Mouse (Mus musculus) heart, embryonic 16.5 days (tissue): ENCODE measurements around the gene Ctbp1. TPM values are rescaled to one million over a fixed set of nuclear protein-coding genes. Genes with fewer than 3 reads are reported as not detected.
A peak's percentile ranks its signal among the peaks of the same experiment; 100 is the strongest.

Experiments
- ATAC-seq: fragments of 200-750 bp; cut with Nextera tagmentation; replicated peaks from 2 replicates; pipeline ENCODE4 v1.8.0; 2017; ENCODE audit warnings: moderate number of reproducible peaks; ENCODE audit not compliant: insufficient read depth, low FRiP score; ENCODE audit errors: extremely low read depth
- H3K27ac ChIP-seq: fragments of 300-500 bp; sonication (generic); 2 replicates; pipeline ENCODE4 v1.5.1; 2014; ENCODE audit warnings: mild to moderate bottlenecking, low read length, control low read depth, moderate library complexity
- H3K27me3 ChIP-seq: fragments of 300-500 bp; sonication (generic); 2 replicates; pipeline ENCODE4 v1.6.1; 2014; ENCODE audit warnings: low read length, mixed read lengths; ENCODE audit not compliant: control insufficient read depth, insufficient read depth
- H3K36me3 ChIP-seq: fragments of 300-500 bp; sonication (generic); 2 replicates; pipeline ENCODE4 v1.6.1; 2014; ENCODE audit not compliant: control insufficient read depth, insufficient read depth
- H3K4me1 ChIP-seq: fragments of 300-500 bp; sonication (generic); 2 replicates; pipeline ENCODE4 v1.6.1; 2014; ENCODE audit warnings: low read length, mixed read lengths; ENCODE audit not compliant: control insufficient read depth, insufficient read depth
- H3K4me2 ChIP-seq: fragments of 300-500 bp; sonication (generic); 2 replicates; pipeline ENCODE4 v1.6.1; 2014; ENCODE audit warnings: low read depth, mild to moderate bottlenecking, control low read depth, low read length
- H3K4me3 ChIP-seq: fragments of 300-500 bp; sonication (generic); 2 replicates; pipeline ENCODE4 v1.5.1; 2014; ENCODE audit warnings: mild to moderate bottlenecking, control low read depth, low read length
- H3K9ac ChIP-seq: fragments of 300-500 bp; sonication (generic); 2 replicates; pipeline ENCODE4 v1.6.1; 2014; ENCODE audit warnings: low read length, control low read depth
- H3K9me3 ChIP-seq: fragments of 300-500 bp; sonication (generic); replicated peaks from 2 replicates; pipeline ENCODE4 v1.6.1; 2016; ENCODE audit warnings: low read length; ENCODE audit not compliant: control insufficient read depth
- WGBS: fragments of 180-500 bp; shearing (Covaris S2); extraction: QIAGEN DNeasy Blood & Tissue Kit; methylation state at CpG from one replicate; pipeline ENCODE4 v1.1.7; 2014; 5-methylcytosine and 5-hydroxymethylcytosine counted together
- polyA plus RNA-seq: library from polyadenylated mRNA; unstranded; fragments of >200 nt; fragmentation: Nextera tagmentation; extraction: Ambion mirVana; gene quantifications from 2 replicates; pipeline ENCODE4 v1.2.1, GENCODE M21; 2015

Gene Ctbp1
- polyA plus RNA-seq, 1 experiment from 2014 or later, result 228 TPM

DNA sequence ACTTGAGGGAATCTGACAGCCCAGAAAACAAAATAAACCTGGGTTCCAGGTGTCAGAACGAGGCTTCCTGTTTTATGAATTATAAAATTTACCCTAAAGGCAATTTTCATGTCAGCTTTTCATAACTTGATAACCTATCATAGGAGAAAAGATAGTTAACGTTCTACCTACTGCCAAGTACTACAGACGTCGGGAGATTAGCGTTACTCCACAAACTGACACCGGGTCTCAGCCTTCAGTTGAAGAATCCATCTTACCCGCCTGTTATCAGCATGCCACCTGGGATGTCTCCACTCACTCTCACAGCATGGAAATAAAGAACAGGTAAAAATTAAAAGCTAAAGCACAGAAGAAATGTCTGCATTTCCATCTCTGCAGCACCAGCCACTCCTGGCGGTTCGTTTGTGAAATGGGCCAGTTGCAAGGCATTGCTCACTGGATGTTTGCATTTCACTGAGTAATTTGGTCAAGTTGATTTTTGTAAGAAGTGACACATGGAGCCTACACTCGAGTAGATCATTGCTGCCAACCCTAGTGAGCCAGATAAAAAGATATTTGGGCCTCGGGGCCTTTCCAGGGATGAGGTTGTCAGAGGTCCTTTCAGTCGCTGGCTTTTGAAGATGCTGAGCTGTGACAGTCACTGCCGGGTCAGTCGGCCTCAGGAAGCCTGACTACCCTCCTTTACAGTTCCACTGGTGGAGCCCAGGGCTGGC is 66.1 kb downstream of the Ctbp1 start:
- Histone ChIP-seq H3K4me3 (no peak overlapping the region), H3K4me1 (no peaks in the 10 kb centered on the region), H3K27ac (no peak overlapping the region), H3K27me3 (no peaks in the 10 kb centered on the region), H3K9me3 (no peaks in the 10 kb centered on the region), H3K36me3 (no peaks in the 10 kb centered on the region), H3K4me2 (no peak overlapping the region), H3K9ac (no peak overlapping the region)
- WGBS, result 52% methylated on average over 14 of the region's 14 CpGs
- no peak for ATAC-seq

DNA sequence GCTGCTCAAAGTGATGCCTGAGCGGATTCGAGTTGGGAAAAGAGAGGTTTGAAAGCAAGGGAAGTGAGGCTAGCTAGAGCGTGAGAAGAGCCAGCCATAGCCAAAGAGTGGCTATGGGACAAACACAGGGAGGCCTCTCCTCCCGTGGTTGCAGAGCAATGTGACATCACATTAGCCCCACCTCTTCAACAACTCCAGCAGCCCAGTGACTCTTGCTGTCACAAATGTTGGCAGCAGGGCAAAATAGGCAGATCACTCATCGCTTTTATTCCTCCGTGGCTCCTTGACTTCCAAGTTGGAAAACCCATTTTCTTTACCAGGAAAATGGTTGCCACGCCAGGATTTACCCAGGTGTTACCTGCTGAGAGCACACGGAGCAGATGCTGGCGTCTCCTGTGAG is 67.7 kb downstream of the Ctbp1 start:
- Histone ChIP-seq H3K27ac (no peak overlapping the region), H3K4me1 (no peaks in the 10 kb centered on the region), H3K27me3 (no peaks in the 10 kb centered on the region), H3K4me2 (no peak overlapping the region), H3K9me3 (no peaks in the 10 kb centered on the region), H3K9ac (no peak overlapping the region), H3K36me3 (no peaks in the 10 kb centered on the region), H3K4me3 (no peak overlapping the region)
- 49% methylated on average over 9 of the region's 9 CpGs for WGBS
- no peak for ATAC-seq

DNA sequence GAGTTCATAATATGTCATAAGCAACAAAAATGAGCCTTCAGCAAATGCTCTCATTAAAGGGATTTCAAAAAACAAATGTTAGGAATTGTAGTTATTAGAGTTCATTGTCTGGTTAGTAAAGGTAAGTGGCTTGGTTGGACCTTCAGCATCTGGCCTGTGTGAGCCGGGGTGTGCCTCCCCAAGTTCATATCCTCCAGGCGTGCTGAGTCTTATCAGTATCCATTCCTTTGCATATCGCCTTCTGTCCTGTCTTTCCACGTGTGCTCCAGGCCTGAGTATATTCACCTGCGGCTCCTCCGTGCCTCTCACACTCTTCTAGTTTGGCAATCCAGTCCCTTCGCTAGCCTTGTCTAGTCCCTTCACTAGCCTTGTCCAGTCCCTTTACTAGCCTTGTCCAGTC is 68.5 kb downstream of the Ctbp1 start:
- no peaks in the 10 kb centered on the region for H3K27me3 ChIP-seq
- WGBS, result 70% methylated on average over 7 of the region's 7 CpGs
- no peak for ATAC-seq
- H3K9ac ChIP-seq, result no peak overlapping the region
- H3K4me1 ChIP-seq, result no peaks in the 10 kb centered on the region
- H3K36me3 ChIP-seq, result no peaks in the 10 kb centered on the region
- no peak overlapping the region for H3K4me3 ChIP-seq
- no peak overlapping the region for H3K4me2 ChIP-seq
- H3K27ac ChIP-seq, result no peak overlapping the region
- H3K9me3 ChIP-seq, result no peaks in the 10 kb centered on the region

DNA sequence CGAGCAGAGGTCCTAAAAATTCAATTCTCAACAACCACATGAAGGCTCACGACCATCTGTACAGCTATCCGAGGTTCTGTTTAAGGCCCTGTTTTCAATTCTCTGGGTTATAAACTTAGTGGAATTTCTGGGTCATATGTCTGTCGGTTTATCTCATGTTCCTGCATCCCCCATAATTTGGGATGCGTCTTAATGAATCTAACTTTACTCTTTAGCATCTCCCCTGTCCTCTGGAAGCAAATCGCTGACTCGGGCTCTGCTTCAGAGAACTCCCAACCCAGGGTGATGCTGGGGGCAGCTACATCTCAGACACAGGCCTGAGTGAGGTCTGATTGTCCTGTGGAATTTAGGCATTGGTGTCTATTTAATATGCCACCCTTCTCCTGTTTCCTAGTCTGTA is 70.5 kb downstream of the Ctbp1 start:
- H3K27ac ChIP-seq, result no peak overlapping the region
- H3K4me2 ChIP-seq, result no peak overlapping the region; the same call in 1 of the 2 replicates
- 67% methylated on average over 7 of the region's 7 CpGs for WGBS
- H3K36me3 ChIP-seq, result no peaks in the 10 kb centered on the region
- no peak overlapping the region for H3K9ac ChIP-seq
- no peaks in the 10 kb centered on the region for H3K4me1 ChIP-seq
- no peaks in the 10 kb centered on the region for H3K27me3 ChIP-seq
- no peaks in the 10 kb centered on the region for H3K9me3 ChIP-seq
- no peak overlapping the region for H3K4me3 ChIP-seq
- ATAC-seq, result no peak

DNA sequence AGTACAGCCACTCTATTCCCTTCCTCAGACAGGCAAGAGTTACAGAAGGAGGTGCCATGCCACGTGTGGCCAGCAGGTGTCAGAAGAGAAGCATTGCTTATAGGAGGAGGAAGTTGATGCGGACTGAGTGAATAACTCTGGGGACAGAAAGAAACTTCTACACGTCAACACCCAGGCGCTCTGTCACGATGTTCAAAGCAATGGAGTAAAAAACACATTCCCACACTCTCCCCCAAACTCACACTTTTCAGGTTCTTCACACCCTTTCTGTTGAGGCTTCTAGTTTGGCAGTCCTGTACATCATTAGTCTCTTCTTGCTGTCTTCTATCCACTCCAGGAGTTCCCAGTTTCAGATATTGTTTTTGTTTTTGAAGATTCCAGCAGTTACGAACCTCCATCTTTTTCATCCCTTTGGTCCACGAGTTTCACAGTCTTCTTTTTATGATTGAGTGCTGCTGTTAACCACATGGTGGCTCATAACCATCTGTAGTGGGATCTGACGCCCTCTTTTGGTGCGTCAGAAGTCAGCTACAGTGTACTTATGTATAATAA is 71.0 kb downstream of the Ctbp1 start:
- ATAC-seq, result peak; percentile 81
- peak overlapping the region; percentile 32; the same call in 1 of the 2 replicates for H3K4me3 ChIP-seq
- no peak overlapping the region for H3K27ac ChIP-seq

DNA sequence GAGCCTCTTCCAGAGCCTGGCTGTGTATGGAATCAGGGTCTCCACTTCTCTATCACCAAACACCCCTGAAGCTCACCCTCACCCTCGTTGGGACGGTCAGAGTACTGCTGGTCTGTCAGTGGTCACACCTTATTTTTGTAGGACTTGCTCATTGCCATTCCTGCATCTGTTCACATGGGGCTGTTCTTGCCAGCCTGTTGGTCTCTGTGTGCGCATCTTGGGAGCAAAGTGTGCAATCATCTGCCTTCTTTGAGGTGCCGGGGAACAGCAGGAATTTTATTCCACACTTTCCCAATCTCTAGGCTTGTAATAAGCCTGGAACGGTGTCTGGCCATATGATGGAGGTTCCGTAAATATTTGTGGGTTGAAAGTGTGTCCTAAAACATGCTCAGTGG is 71.6 kb downstream of the Ctbp1 start:
- H3K27me3 ChIP-seq, result no peaks in the 10 kb centered on the region
- ATAC-seq, result no peak
- 71% methylated on average over 6 of the region's 6 CpGs for WGBS
- H3K4me3 ChIP-seq, result no peak overlapping the region
- H3K4me1 ChIP-seq, result no peaks in the 10 kb centered on the region
- H3K9ac ChIP-seq, result no peak overlapping the region
- H3K4me2 ChIP-seq, result no peak overlapping the region
- H3K9me3 ChIP-seq, result no peaks in the 10 kb centered on the region
- no peak overlapping the region for H3K27ac ChIP-seq
- no peaks in the 10 kb centered on the region for H3K36me3 ChIP-seq

More for the DNA sequence above, 71.0 kb downstream of the Ctbp1 start:
- Histone ChIP-seq H3K4me1 (no peaks in the 10 kb centered on the region), H3K4me2 (peak overlapping the region; percentile 63), H3K9me3 (no peaks in the 10 kb centered on the region), H3K36me3 (no peaks in the 10 kb centered on the region), H3K9ac (no peak overlapping the region), H3K27me3 (no peaks in the 10 kb centered on the region)
- WGBS, result 9% methylated on average over 9 of the region's 9 CpGs

DNA sequence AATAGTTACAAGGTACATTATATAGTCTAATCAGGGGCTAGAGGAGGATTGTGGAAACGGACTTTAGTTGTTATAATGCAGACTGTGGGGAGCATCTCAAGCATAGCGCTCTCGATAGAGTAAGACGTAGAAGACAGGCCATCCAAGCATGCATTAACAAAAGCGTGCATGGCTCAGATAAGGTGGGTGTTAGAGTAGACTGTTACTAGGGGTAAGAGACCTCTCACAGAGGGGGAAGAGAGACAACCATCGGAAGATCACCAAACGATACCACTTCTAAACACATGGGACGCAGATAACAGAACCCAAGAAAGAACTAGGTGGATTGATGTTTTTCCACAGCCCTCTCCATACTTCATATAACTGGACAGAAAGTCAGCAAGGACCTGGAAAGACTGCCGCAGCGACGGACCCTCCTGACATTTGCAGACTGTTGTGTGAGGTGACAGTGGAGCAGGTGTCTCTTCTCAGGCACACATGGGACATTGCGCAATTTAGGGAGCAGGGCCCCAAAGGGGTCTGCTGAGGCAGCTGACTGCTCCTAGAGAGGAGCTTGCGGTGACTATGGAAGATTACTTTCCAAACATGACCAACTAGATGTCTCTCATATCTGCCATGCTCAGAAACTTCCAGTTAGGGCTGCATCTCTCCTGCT is 72.2 kb downstream of the Ctbp1 start:
- Histone ChIP-seq H3K27me3 (no peaks in the 10 kb centered on the region), H3K27ac (no peak overlapping the region), H3K36me3 (no peaks in the 10 kb centered on the region), H3K4me1 (no peaks in the 10 kb centered on the region), H3K4me2 (no peak overlapping the region), H3K9ac (no peak overlapping the region), H3K4me3 (no peak overlapping the region), H3K9me3 (no peaks in the 10 kb centered on the region)
- WGBS, result 78% methylated on average over 13 of the region's 13 CpGs
- no peak for ATAC-seq

DNA sequence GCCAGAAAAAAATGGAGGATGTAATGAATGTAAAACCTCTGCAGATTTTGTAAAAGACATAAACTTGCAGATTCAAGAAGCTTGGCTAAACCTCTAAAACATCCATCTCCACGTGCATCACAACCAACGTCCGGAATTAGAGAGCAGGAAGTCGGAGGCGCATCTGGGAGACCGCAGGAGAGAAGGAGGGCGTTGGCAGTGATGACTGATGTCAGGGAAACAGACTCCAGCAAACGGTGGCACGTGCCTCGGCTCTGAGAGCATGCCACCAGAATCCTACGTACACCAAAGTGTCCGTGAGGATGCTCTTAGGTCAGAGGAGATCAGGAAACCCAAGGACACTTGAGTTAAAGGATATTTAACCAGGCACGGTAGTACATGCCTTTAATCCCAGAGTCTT is 73.1 kb downstream of the Ctbp1 start:
- H3K9me3 ChIP-seq, result no peaks in the 10 kb centered on the region
- no peak overlapping the region for H3K4me2 ChIP-seq
- H3K36me3 ChIP-seq, result no peaks in the 10 kb centered on the region
- no peak overlapping the region for H3K9ac ChIP-seq
- no peak overlapping the region for H3K4me3 ChIP-seq
- no peak for ATAC-seq
- H3K4me1 ChIP-seq, result no peaks in the 10 kb centered on the region
- 45% methylated on average over 13 of the region's 13 CpGs for WGBS
- H3K27me3 ChIP-seq, result no peaks in the 10 kb centered on the region
- no peak overlapping the region for H3K27ac ChIP-seq

DNA sequence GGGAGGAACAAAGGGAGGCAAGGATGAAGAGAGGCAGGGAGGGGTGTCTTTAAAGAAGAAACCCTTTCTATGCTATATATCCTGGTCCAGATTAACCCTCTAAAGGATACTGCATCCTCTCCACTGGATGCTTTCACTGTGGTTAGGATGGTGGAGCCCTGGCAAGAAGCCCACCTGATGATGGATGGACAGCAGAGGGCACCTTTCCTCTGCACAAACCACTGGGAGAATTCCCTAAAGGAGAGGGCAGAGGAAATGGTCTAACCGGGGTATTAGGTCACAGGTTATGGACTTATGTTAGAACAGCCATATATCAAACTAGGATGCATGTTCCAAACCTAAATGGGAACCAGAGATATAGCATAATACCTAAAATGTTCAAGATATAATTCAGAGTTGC is 74.7 kb downstream of the Ctbp1 start:
- no peaks in the 10 kb centered on the region for H3K9me3 ChIP-seq
- H3K36me3 ChIP-seq, result no peaks in the 10 kb centered on the region
- H3K4me2 ChIP-seq, result no peak overlapping the region
- no peak overlapping the region for H3K9ac ChIP-seq
- no peaks in the 10 kb centered on the region for H3K4me1 ChIP-seq
- no peak overlapping the region for H3K4me3 ChIP-seq
- H3K27me3 ChIP-seq, result no peaks in the 10 kb centered on the region
- no peak overlapping the region for H3K27ac ChIP-seq
- WGBS, result 29% methylated on average over 1 of the region's 1 CpGs
- ATAC-seq, result no peak
